Mouse (Mus musculus): ENCODE measurements around the gene Slc17a8.

Slc17a8 gene

DNA sequence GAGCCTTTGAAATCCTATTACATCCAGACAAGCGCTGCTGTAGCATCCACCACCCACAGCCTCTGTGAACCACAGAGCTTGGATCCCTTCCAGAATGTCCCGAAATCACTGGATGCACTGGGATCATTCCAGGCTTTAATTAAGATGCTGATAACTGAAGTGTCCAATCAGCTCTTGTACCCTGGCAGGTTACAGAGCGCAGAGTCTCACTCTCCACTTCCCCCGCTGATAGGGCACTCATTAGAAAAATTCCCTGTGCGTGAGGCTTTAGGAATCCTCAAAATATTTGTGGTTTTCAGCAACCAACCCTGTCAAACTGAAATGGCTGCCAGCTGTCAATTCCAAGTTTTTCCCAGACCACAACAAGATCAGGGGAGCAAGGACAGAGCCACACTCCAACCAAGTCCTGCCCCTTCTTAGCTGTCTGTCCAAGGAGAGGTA is 89.8 kb downstream of the Slc17a8 start:
- Histone ChIP-seq H3K36me3 (ENCODE audit: control insufficient read depth, insufficient read depth, low read length, poor library complexity, severe bottlenecking) (no peaks in the 10 kb centered on the region), H3K27me3 (ENCODE audit: control insufficient read depth, insufficient read depth, low read length, poor library complexity, severe bottlenecking) (no peaks in the 10 kb centered on the region)
- no peak for DNase-seq (ENCODE audit: low read depth, low spot score)

GRCm38 (mm10) chr10:89527054-89527453 is 94.0 kb downstream of the Slc17a8 start:
- no peaks in the 10 kb centered on the region for H3K36me3 ChIP-seq (ENCODE audit: control insufficient read depth, insufficient read depth, low read length, poor library complexity, severe bottlenecking)
- DNase-seq (ENCODE audit: low read depth, low spot score) = no peak

DNA sequence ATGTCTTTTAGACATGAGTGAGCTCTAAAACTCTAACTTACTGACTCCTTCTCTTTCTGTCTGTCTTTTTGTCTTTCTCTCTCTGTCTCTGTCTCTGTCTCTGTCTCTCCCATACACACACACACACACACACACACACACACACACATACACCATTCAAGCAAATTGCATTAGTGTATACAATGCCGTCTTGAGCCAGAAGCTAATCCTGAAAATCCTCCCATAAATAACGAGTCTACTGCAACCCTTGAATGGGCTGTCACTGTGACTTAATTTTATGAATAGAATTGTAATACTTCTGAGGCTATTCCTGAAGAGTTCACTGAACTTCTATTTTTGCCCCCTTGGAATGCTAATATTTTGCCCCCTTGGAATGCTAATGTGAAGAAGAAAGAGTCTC is 95.2 kb downstream of the Slc17a8 start:
- H3K27me3 ChIP-seq (ENCODE audit: control insufficient read depth, insufficient read depth, low read length, poor library complexity, severe bottlenecking) = no peaks in the 10 kb centered on the region
- H3K36me3 ChIP-seq (ENCODE audit: control insufficient read depth, insufficient read depth, low read length, poor library complexity, severe bottlenecking) = no peaks in the 10 kb centered on the region
- no peak for DNase-seq (ENCODE audit: low read depth, low spot score)

More at GRCm38 (mm10) chr10:89527054-89527453, 94.0 kb downstream of the Slc17a8 start:
- no peaks in the 10 kb centered on the region for H3K27me3 ChIP-seq (ENCODE audit: control insufficient read depth, insufficient read depth, low read length, poor library complexity, severe bottlenecking)

Data from splenic B cell, adult 2 months (primary cell).